Mouse (Mus musculus) liver, adult 2 months (tissue): Measurements from ENCODE around the gene 1700123O20Rik.

Source experiments
- CTCF ChIP-seq: fragments of 200-500 bp; IDR thresholded peaks from 2 replicates; pipeline ENCODE4 v1.5.1; 2011; ENCODE audit warnings: low read depth, low read length, control low read depth
- POLR2A ChIP-seq: fragments of 200-500 bp; IDR thresholded peaks from 2 replicates; pipeline ENCODE4 v1.6.1; 2011; ENCODE audit warnings: low read length, control low read depth; ENCODE audit not compliant: insufficient read depth; ENCODE audit errors: extremely low read depth

GRCm38 (mm10) chr14:54640121-54640520 lies 45.9 kb upstream of the 1700123O20Rik start:
- TF ChIP-seq CTCF (no peak), POLR2A (no peak)
